Mouse (Mus musculus) gastrocnemius, adult 8-10 months (tissue): ENCODE results near the gene Stox1. TPM values are rescaled to one million over a fixed set of nuclear protein-coding genes. Genes with fewer than 3 reads are reported as not detected.
A peak's percentile ranks its signal among the peaks of the same experiment; 100 is the strongest.

ENCODE experiments used
- DNase-seq, 2 experiments: peaks; one replicate each; pipeline ENCODE4 v3.0.0; 2022; ENCODE audit warnings: low spot score in 2 of 2
- microRNA-seq: library from miRNA; unstranded; fragments of <30 nt; microRNA quantifications from one replicate; pipeline ENCODE4 v1.2.0, GENCODE M21; 2022
- total RNA-seq, 4 experiments: library from RNA; stranded (reverse); gene quantifications; 2 replicates each; pipeline ENCODE4 v1.2.4; 2022

Gene Stox1
- total RNA-seq, 4 experiments from 2014 or later: 0.12 to 0.27 (median 0.18) TPM

GRCm38 (mm10) chr10:62668043-62668442 lies 57.9 kb downstream of the Stox1 start:
- no peak for DNase-seq

DNA sequence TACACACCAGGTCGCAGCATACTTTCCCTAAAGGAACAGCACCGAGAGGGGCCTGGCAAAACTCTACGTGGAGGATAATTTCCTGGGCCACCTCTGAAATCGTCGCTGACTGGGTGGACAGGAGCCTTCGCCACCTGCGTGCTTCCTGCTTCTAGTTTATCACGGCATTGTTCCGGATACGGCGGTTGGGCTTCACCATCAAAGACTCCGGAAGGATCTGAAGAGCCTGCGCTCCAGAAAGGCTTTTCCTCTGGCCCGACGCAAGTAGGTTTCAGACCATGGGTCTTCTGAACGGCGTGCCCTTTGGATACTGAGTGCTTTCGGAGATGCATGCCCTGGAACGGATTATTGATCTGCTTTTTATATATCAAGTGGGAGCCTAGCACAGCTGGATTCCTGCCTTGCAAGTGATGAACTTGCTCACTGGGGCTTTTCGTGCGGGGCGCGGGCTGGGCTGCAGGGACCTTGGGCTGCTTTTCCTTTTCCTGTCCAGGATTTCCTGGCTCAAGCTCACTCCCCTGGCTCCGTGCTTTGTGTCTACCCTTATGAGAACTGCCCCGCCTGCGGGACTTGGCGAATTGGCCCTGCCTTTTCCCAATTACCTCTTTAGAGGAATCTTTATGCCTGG lies 60.9 kb downstream of the Stox1 start:
- DNase-seq: peak in 1 of 2 experiments; percentile 47

DNA sequence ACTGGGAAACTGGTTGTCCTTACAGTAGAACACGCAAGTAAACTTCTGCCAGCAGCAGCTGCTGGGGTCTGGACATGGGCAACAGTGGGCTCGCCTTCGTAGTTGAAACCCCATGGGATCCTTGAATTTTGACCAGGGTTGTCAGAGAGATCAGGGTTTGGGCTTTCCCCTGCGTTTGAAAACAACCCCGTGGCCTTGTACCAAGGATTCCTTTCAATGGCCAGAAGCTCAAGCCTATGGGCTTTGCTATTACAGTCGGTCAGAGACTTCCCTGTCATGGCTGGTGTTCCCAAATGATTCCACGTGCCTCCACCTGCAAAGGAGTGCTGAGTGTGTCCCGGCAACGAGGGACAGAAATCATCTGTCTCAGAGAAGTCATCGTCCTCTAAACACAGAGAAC lies 61.8 kb downstream of the Stox1 start:
- no peak for DNase-seq

DNA sequence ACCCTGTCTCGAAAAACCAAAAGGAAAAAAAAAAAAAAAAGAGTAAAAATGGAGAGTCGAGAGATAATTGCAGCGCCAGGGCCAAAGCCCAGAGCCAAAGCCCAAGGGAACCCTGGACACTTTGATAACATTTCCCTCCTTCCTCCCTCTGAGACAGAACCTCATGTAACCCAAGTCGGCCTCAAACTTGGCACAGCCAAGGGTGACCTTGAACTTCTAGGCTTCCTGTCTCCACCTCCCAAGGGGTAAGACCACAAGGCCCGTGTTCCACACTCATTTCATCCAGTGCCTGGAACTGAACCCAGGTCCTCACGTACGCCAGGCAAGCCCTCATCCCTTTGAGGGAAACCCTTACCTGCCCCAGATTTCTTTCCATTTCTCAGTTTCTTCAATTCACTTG lies 69.2 kb downstream of the Stox1 start:
- DNase-seq: no peak

DNA sequence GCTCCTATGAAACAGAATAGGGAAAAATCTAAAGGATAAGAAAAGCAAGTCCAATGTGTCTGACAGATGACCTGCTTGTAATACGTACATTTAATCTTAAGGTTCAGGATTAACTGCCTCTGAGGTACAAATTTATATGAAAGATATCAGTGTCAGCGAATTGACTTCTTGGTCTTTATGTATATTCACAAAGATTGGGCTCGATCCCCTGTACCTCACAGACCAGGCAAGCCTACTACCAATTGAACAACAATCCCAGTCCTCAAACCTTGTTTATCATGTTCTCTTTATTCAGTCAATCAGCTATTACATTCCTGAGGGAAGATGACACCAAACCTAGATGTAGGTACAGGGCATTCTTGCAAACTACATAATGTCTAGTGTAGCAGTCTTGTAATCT lies 74.0 kb downstream of the Stox1 start:
- no peak for DNase-seq

GRCm38 (mm10) chr10:62650881-62651810 lies 74.8 kb downstream of the Stox1 start, which contains the start of gene Ddx50:
Gene Ddx50, minus strand, starts transcription at chr10:62651218.
- peak; percentile 99 for DNase-seq

DNA sequence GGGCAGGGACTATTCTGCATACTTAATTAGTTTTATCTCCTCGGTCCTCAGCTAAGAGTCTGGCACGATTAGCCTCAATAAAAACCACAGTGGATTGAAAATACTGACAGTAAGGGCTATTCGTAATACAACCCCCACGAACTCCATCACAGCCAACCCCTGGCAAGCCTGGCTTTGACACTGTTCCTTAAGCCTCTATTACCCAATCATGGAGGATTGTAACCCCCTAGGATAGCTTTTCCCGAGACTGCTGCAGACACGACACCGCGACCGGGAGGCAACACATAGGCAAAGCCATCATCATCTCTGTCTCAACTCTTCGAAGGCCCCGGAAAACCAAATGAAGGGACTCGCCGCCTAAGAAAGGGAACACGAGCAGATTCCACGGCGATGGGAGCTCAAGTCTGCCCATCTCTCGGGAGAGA lies 75.6 kb downstream of the Stox1 start:
- DNase-seq: peak in 1 of 2 experiments; percentile 6

Small RNAs within 50 kb of the gene (microRNA-seq; reads per million reads assigned to microRNA genes)
- gene Mir7215: not detected

Other genes with a start within 250 kb of the Stox1 start
- gene Vps26a, start 239.3 kb downstream of the Stox1 start, total RNA-seq: 10 to 100 TPM; 27.5 to 31.7 (median 29.6) TPM
- 10 to 100 TPM in 1 of 4 experiments, 1 to 10 TPM in 3; 7.1 to 11.8 (median 8.6) TPM for gene Srgn, start 198.7 kb downstream of the Stox1 start, total RNA-seq
- 10 to 100 TPM; 26.1 to 30.2 (median 28.2) TPM for gene Kif1bp, start 147.7 kb downstream of the Stox1 start, total RNA-seq
- gene Ddx21, start 123.8 kb downstream of the Stox1 start, total RNA-seq: 10 to 100 TPM; 28.1 to 37.7 (median 31.0) TPM
- gene Ddx50, start 74.9 kb downstream of the Stox1 start, total RNA-seq: 10 to 100 TPM; 40.1 to 51.0 (median 49.8) TPM
- 10 to 100 TPM; 18.3 to 22.5 (median 21.9) TPM for gene Ccar1, start 66.2 kb upstream of the Stox1 start, total RNA-seq
- 1 to 10 TPM; 1.6 to 3.1 (median 1.7) TPM for gene Tet1, start 182.9 kb upstream of the Stox1 start, total RNA-seq
- gene Slc25a16, start 194.5 kb upstream of the Stox1 start, total RNA-seq: 10 to 100 TPM; 18.1 to 24.1 (median 22.0) TPM
- under 1 TPM; 0.16 to 0.34 (median 0.27) TPM for gene Dna2, start 220.9 kb upstream of the Stox1 start, total RNA-seq